Mouse (Mus musculus): ENCODE results near the gene Ak1.
A peak's percentile ranks its signal among the peaks of the same experiment; 100 is the strongest.

DNA sequence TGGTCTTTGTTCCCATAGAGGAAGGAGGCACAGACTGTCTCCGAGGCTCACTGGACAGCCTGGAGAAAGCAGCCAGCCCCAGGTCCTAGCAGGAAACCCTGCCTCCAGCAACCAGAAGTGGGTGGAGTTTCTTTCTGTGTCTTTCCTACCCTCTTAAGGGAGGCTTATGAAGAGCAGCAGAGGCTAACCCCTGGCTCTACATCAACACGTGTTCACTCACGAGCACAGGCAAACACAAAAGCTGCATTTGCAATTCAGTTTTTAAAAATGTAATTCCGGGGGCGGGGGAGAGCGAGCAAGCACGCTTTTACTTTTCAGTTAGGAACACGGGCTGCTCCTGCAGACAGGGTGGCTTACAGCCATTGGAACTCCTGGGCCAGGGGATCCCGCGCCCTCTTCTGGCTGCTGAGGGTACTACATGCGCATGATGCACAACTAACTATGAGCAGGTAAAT, 18.9 kb upstream of the Ak1 start:
- TF ChIP-seq CTCF (IDR thresholded peaks at IDR 0.05; ENCODE audit: borderline replicate concordance, control insufficient read depth, extremely low read depth, insufficient read depth, low read length, poor library complexity) (peak; percentile 89), POLR2A (IDR thresholded peaks at IDR 0.05; ENCODE audit: control insufficient read depth, extremely low read depth, insufficient read depth, low read length, poor library complexity) (no peak)
